Mouse (Mus musculus): ENCODE data around the gene Thada.

Gene Thada

DNA sequence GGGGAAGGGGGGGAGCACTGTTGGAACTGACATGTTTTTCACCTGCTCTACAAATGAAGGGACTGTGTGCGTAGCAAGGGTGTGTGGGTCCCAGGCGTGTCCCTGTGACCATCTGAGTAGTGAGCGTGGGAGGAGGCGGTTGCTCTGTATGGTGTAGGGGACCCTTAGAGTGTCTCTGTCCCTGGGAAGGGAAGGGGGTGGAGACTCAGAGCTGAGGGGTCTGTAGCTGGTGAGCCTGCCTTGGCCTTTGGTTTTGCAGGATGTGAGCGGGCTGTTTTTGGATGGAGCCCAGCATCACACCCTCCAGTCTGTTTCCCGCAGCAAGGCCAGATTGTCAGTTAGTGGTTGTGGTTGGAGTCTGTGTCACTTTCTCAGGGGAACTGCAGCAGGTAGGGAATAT is 324.3 kb downstream of the Thada start:
- peak; percentile 70 for DNase-seq

- peak; percentile 65 for DNase-seq
These were observed 325.0 kb downstream of the Thada start for GRCm38 (mm10) chr17:84140822-84141507.
